Mouse (Mus musculus): Measurements from ENCODE around the gene Prim2. TPM values are rescaled to one million over a fixed set of nuclear protein-coding genes. Genes with fewer than 3 reads are reported as not detected.

Gene Prim2
- polyA plus RNA-seq, 1 experiment from 2014 or later = 15.6 TPM

- 72% methylated on average over 7 of the region's 7 CpGs for WGBS
Observed at GRCm38 (mm10) chr1:33541708-33542107, 127.9 kb downstream of the Prim2 start.

GRCm38 (mm10) chr1:33537948-33538347, 131.6 kb downstream of the Prim2 start:
- Histone ChIP-seq H3K9ac (ENCODE audit: low read length) (no peak overlapping the region), H3K4me3 (ENCODE audit: control insufficient read depth in 1 of 2, insufficient read depth in 1 of 2, low read depth in 1 of 2, low read length in 2 of 2) (no peak overlapping the region), H3K9me3 (ENCODE audit: control insufficient read depth, low read length) (no peaks in the 10 kb centered on the region), H3K27me3 (ENCODE audit: control insufficient read depth, insufficient read depth, low read length) (no peaks in the 10 kb centered on the region), H3K36me3 (ENCODE audit: control insufficient read depth, insufficient read depth, low read length) (no peaks in the 10 kb centered on the region), H3K4me2 (ENCODE audit: low read length) (no peak overlapping the region), H3K27ac (replicated peaks in 1 of 2; ENCODE audit: control insufficient read depth in 1 of 2, insufficient read depth in 1 of 2, low read depth in 2 of 2, low read length in 2 of 2) (no peak overlapping the region), H3K4me1 (ENCODE audit: control insufficient read depth in 2 of 2, insufficient read depth in 2 of 2, low read length in 2 of 2) (0 out of 4 replicates have a peak, but pooled peaks cover 0 to 4% of the 10 kb centered on the region in 2 experiments)
- ATAC-seq (ENCODE audit: insufficient number of reproducible peaks, insufficient read depth, low FRiP score, low read depth) = no peak

More at GRCm38 (mm10) chr1:33541708-33542107, 127.9 kb downstream of the Prim2 start:
- Histone ChIP-seq H3K27ac (replicated peaks in 1 of 2; ENCODE audit: control insufficient read depth in 1 of 2, insufficient read depth in 1 of 2, low read depth in 2 of 2, low read length in 2 of 2) (no peak overlapping the region), H3K4me2 (ENCODE audit: low read length) (no peak overlapping the region), H3K9ac (ENCODE audit: low read length) (no peak overlapping the region), H3K27me3 (ENCODE audit: control insufficient read depth, insufficient read depth, low read length) (no peaks in the 10 kb centered on the region), H3K4me3 (ENCODE audit: control insufficient read depth in 1 of 2, insufficient read depth in 1 of 2, low read depth in 1 of 2, low read length in 2 of 2) (no peak overlapping the region), H3K36me3 (ENCODE audit: control insufficient read depth, insufficient read depth, low read length) (no peaks in the 10 kb centered on the region), H3K9me3 (ENCODE audit: control insufficient read depth, low read length) (no peaks in the 10 kb centered on the region), H3K4me1 (ENCODE audit: control insufficient read depth in 2 of 2, insufficient read depth in 2 of 2, low read length in 2 of 2) (0 out of 4 replicates have a peak, but pooled peaks cover 0 to 4% of the 10 kb centered on the region in 2 experiments)
- ATAC-seq (ENCODE audit: insufficient number of reproducible peaks, insufficient read depth, low FRiP score, low read depth) = no peak

GRCm38 (mm10) chr1:33536272-33537004, 133.2 kb downstream of the Prim2 start:
- H3K9ac ChIP-seq (ENCODE audit: low read length) = no peak overlapping the region
- no peaks in the 10 kb centered on the region for H3K4me1 ChIP-seq (ENCODE audit: control insufficient read depth in 2 of 2, insufficient read depth in 2 of 2, low read length in 2 of 2)
- no peaks in the 10 kb centered on the region for H3K36me3 ChIP-seq (ENCODE audit: control insufficient read depth, insufficient read depth, low read length)
- H3K4me2 ChIP-seq (ENCODE audit: low read length) = no peak overlapping the region
- no peaks in the 10 kb centered on the region for H3K27me3 ChIP-seq (ENCODE audit: control insufficient read depth, insufficient read depth, low read length)
- H3K27ac ChIP-seq (replicated peaks in 1 of 2; ENCODE audit: control insufficient read depth in 1 of 2, insufficient read depth in 1 of 2, low read depth in 2 of 2, low read length in 2 of 2) = no peak overlapping the region
- WGBS = 93% methylated on average over 4 of the region's 4 CpGs
- H3K9me3 ChIP-seq (ENCODE audit: control insufficient read depth, low read length) = no peaks in the 10 kb centered on the region
- ATAC-seq (ENCODE audit: insufficient number of reproducible peaks, insufficient read depth, low FRiP score, low read depth) = no peak
- H3K4me3 ChIP-seq (ENCODE audit: control insufficient read depth in 1 of 2, insufficient read depth in 1 of 2, low read depth in 1 of 2, low read length in 2 of 2) = no peak overlapping the region

- ATAC-seq (ENCODE audit: insufficient number of reproducible peaks, insufficient read depth, low FRiP score, low read depth) = no peak
- no peak overlapping the region for H3K4me3 ChIP-seq (ENCODE audit: control insufficient read depth in 1 of 2, insufficient read depth in 1 of 2, low read depth in 1 of 2, low read length in 2 of 2)
- H3K4me2 ChIP-seq (ENCODE audit: low read length) = no peak overlapping the region
- 84% methylated on average over 2 of the region's 2 CpGs for WGBS
- no peak overlapping the region for H3K27ac ChIP-seq (replicated peaks in 1 of 2; ENCODE audit: control insufficient read depth in 1 of 2, insufficient read depth in 1 of 2, low read depth in 2 of 2, low read length in 2 of 2)
- no peaks in the 10 kb centered on the region for H3K36me3 ChIP-seq (ENCODE audit: control insufficient read depth, insufficient read depth, low read length)
- no peaks in the 10 kb centered on the region for H3K27me3 ChIP-seq (ENCODE audit: control insufficient read depth, insufficient read depth, low read length)
- H3K9ac ChIP-seq (ENCODE audit: low read length) = no peak overlapping the region
- H3K9me3 ChIP-seq (ENCODE audit: control insufficient read depth, low read length) = no peaks in the 10 kb centered on the region
- no peaks in the 10 kb centered on the region for H3K4me1 ChIP-seq (ENCODE audit: control insufficient read depth in 2 of 2, insufficient read depth in 2 of 2, low read length in 2 of 2)
Observed at GRCm38 (mm10) chr1:33535140-33535686, 134.4 kb downstream of the Prim2 start.

GRCm38 (mm10) chr1:33531860-33532259, 137.7 kb downstream of the Prim2 start:
- Histone ChIP-seq H3K27ac (replicated peaks in 1 of 2; ENCODE audit: control insufficient read depth in 1 of 2, insufficient read depth in 1 of 2, low read depth in 2 of 2, low read length in 2 of 2) (no peak overlapping the region), H3K4me1 (ENCODE audit: control insufficient read depth in 2 of 2, insufficient read depth in 2 of 2, low read length in 2 of 2) (peaks cover 0 to 4% of the 10 kb centered on the region in 2 experiments; a peak in 1 of 4 replicates), H3K4me3 (ENCODE audit: control insufficient read depth in 1 of 2, insufficient read depth in 1 of 2, low read depth in 1 of 2, low read length in 2 of 2) (no peak overlapping the region), H3K36me3 (ENCODE audit: control insufficient read depth, insufficient read depth, low read length) (no peaks in the 10 kb centered on the region), H3K27me3 (ENCODE audit: control insufficient read depth, insufficient read depth, low read length) (no peaks in the 10 kb centered on the region), H3K4me2 (ENCODE audit: low read length) (no peak overlapping the region), H3K9ac (ENCODE audit: low read length) (no peak overlapping the region), H3K9me3 (ENCODE audit: control insufficient read depth, low read length) (no peaks in the 10 kb centered on the region)
- 78% methylated on average over 3 of the region's 3 CpGs for WGBS
- no peak for ATAC-seq (ENCODE audit: insufficient number of reproducible peaks, insufficient read depth, low FRiP score, low read depth)

- no peaks in the 10 kb centered on the region for H3K9me3 ChIP-seq (ENCODE audit: control insufficient read depth, low read length)
- H3K36me3 ChIP-seq (ENCODE audit: control insufficient read depth, insufficient read depth, low read length) = no peaks in the 10 kb centered on the region
- no peak overlapping the region for H3K27ac ChIP-seq (replicated peaks in 1 of 2; ENCODE audit: control insufficient read depth in 1 of 2, insufficient read depth in 1 of 2, low read depth in 2 of 2, low read length in 2 of 2)
- 83% methylated on average over 5 of the region's 5 CpGs for WGBS
- H3K27me3 ChIP-seq (ENCODE audit: control insufficient read depth, insufficient read depth, low read length) = no peaks in the 10 kb centered on the region
- H3K9ac ChIP-seq (ENCODE audit: low read length) = no peak overlapping the region
- no peak overlapping the region for H3K4me3 ChIP-seq (ENCODE audit: control insufficient read depth in 1 of 2, insufficient read depth in 1 of 2, low read depth in 1 of 2, low read length in 2 of 2)
- no peak for ATAC-seq (ENCODE audit: insufficient number of reproducible peaks, insufficient read depth, low FRiP score, low read depth)
- no peak overlapping the region for H3K4me2 ChIP-seq (ENCODE audit: low read length)
- H3K4me1 ChIP-seq (ENCODE audit: control insufficient read depth in 2 of 2, insufficient read depth in 2 of 2, low read length in 2 of 2) = peaks cover 0 to 4% of the 10 kb centered on the region in 2 experiments; a peak in 1 of 4 replicates
Observed at GRCm38 (mm10) chr1:33531097-33531856, 138.3 kb downstream of the Prim2 start.

GRCm38 (mm10) chr1:33530491-33530890, 139.1 kb downstream of the Prim2 start:
- WGBS = 94% methylated on average over 2 of the region's 2 CpGs
- no peak overlapping the region for H3K9ac ChIP-seq (ENCODE audit: low read length)
- ATAC-seq (ENCODE audit: insufficient number of reproducible peaks, insufficient read depth, low FRiP score, low read depth) = no peak

More at GRCm38 (mm10) chr1:33530491-33530890, 139.1 kb downstream of the Prim2 start:
- H3K4me1 ChIP-seq (ENCODE audit: control insufficient read depth in 2 of 2, insufficient read depth in 2 of 2, low read length in 2 of 2) = peaks cover 0 to 4% of the 10 kb centered on the region in 2 experiments; a peak in 1 of 4 replicates
- H3K4me3 ChIP-seq (ENCODE audit: control insufficient read depth in 1 of 2, insufficient read depth in 1 of 2, low read depth in 1 of 2, low read length in 2 of 2) = no peak overlapping the region
- no peaks in the 10 kb centered on the region for H3K36me3 ChIP-seq (ENCODE audit: control insufficient read depth, insufficient read depth, low read length)
- H3K9me3 ChIP-seq (ENCODE audit: control insufficient read depth, low read length) = no peaks in the 10 kb centered on the region
- H3K27me3 ChIP-seq (ENCODE audit: control insufficient read depth, insufficient read depth, low read length) = no peaks in the 10 kb centered on the region
- no peak overlapping the region for H3K4me2 ChIP-seq (ENCODE audit: low read length)
- no peak overlapping the region for H3K27ac ChIP-seq (replicated peaks in 1 of 2; ENCODE audit: control insufficient read depth in 1 of 2, insufficient read depth in 1 of 2, low read depth in 2 of 2, low read length in 2 of 2)
